Mouse (Mus musculus) midbrain, embryonic 12.5 days (tissue): Measurements from ENCODE around the gene Oas1c. TPM values are rescaled to one million over a fixed set of nuclear protein-coding genes. Genes with fewer than 3 reads are reported as not detected.
A peak's percentile ranks its signal among the peaks of the same experiment; 100 is the strongest.
"Not testable (repeated sequence)": the region's sequence is repeated elsewhere in the genome, so short reads cannot be mapped to it uniquely, and the experiment has no call there.

ENCODE experiments used
- ATAC-seq: fragments of 200-750 bp; cut with Nextera tagmentation; 2 replicates; pipeline ENCODE4 v1.8.0; 2017; ENCODE audit warnings: low read depth, moderate TSS enrichment, moderate library complexity; ENCODE audit not compliant: low FRiP score
- H3K27ac ChIP-seq: fragments of 300-500 bp; sonication (generic); replicated peaks from 2 replicates; pipeline ENCODE4 v1.5.1; 2016; ENCODE audit warnings: mild to moderate bottlenecking
- H3K27me3 ChIP-seq: fragments of 300-500 bp; sonication (generic); 2 replicates; pipeline ENCODE4 v1.6.1; 2016; ENCODE audit warnings: mild to moderate bottlenecking
- H3K36me3 ChIP-seq: fragments of 300-500 bp; sonication (generic); 2 replicates; pipeline ENCODE4 v1.6.1; 2016
- H3K4me1 ChIP-seq: fragments of 300-500 bp; sonication (generic); 2 replicates; pipeline ENCODE4 v1.6.1; 2016
- H3K4me2 ChIP-seq: fragments of 300-500 bp; sonication (generic); replicated peaks from 2 replicates; pipeline ENCODE4 v1.6.1; 2016; ENCODE audit warnings: mild to moderate bottlenecking, moderate library complexity
- H3K4me3 ChIP-seq: fragments of 300-500 bp; sonication (generic); 2 replicates; pipeline ENCODE4 v1.5.1; 2016; ENCODE audit warnings: mild to moderate bottlenecking
- H3K9ac ChIP-seq: fragments of 300-500 bp; sonication (generic); replicated peaks from 2 replicates; pipeline ENCODE4 v1.6.1; 2016; ENCODE audit warnings: mild to moderate bottlenecking, moderate library complexity
- H3K9me3 ChIP-seq: fragments of 300-500 bp; sonication (generic); 2 replicates; pipeline ENCODE4 v1.6.1; 2016; ENCODE audit warnings: mild to moderate bottlenecking
- WGBS: fragments of 180-500 bp; shearing (Covaris S2); methylation state at CpG from one replicate; pipeline ENCODE4 v1.1.7; 2016; 5-methylcytosine and 5-hydroxymethylcytosine counted together
- polyA plus RNA-seq: library from polyadenylated mRNA; unstranded; fragments of >200 nt; fragmentation: Nextera tagmentation; extraction: Ambion mirVana; gene quantifications from 2 replicates; pipeline ENCODE4 v1.2.1, GENCODE M21; 2016

Gene Oas1c
- polyA plus RNA-seq, 1 experiment from 2014 or later: 0.27 TPM

DNA sequence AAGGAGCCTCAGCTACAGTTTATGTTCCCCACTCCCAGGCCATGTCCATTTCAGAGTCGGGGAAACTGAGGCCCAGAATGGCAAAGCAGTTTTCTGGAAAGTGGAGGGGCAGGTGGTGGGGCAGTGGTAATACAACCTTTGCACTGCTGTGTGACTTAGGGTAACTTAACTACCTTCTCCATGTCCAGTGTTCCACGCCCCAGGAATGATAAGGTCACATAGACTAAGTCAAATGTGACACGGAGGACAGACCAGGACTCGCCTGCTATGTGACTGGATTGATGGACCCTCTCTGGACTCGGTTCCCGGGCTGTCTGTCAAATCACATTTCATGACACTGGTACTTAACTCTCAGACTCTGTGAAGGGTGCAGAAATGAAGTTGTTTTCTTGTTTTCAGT is 709 bp upstream of the Oas1c start:
- Histone ChIP-seq H3K27ac (no peak overlapping the region), H3K4me1 (peaks cover 11% of the 10 kb centered on the region; the same call in 1 of the 2 replicates), H3K27me3 (no peaks in the 10 kb centered on the region), H3K9me3 (no peaks in the 10 kb centered on the region), H3K4me2 (peak overlapping the region; percentile 44; the same call in 1 of the 2 replicates), H3K4me3 (peak overlapping the region; percentile 21; the same call in 1 of the 2 replicates), H3K36me3 (no peaks in the 10 kb centered on the region), H3K9ac (0 out of 2 replicates have a peak overlapping the region, but pooled peaks have one; percentile 32)
- 84% methylated on average over 6 of the region's 6 CpGs for WGBS
- no peak for ATAC-seq

DNA sequence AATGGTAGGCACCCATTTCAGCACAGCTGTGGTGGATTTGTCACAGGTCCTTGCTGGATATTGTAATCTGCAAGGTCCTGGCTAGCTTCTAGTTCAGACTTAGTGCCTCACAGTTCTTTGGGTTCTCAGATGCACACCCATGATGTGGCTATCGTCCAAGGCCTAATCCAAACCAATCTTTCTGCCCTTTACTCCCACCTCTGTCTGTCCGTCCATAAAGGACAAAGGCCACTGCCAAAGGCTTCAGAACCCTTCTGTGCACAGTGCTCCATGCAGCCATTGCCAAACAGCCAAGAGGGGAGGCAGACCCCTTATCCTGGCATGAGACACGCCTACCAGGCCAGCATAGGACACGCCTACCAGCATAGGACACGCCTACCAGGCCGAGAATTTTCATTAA is 3.1 kb downstream of the Oas1c start:
- no peak overlapping the region for H3K27ac ChIP-seq
- no peak for ATAC-seq
- no peak overlapping the region for H3K9ac ChIP-seq
- 47% methylated on average over 6 of the region's 6 CpGs for WGBS
- H3K4me2 ChIP-seq: no peak overlapping the region
- peaks cover 11% of the 10 kb centered on the region; the same call in 1 of the 2 replicates for H3K4me1 ChIP-seq
- no peak overlapping the region for H3K4me3 ChIP-seq
- no peaks in the 10 kb centered on the region for H3K9me3 ChIP-seq
- no peaks in the 10 kb centered on the region for H3K27me3 ChIP-seq
- H3K36me3 ChIP-seq: no peaks in the 10 kb centered on the region

DNA sequence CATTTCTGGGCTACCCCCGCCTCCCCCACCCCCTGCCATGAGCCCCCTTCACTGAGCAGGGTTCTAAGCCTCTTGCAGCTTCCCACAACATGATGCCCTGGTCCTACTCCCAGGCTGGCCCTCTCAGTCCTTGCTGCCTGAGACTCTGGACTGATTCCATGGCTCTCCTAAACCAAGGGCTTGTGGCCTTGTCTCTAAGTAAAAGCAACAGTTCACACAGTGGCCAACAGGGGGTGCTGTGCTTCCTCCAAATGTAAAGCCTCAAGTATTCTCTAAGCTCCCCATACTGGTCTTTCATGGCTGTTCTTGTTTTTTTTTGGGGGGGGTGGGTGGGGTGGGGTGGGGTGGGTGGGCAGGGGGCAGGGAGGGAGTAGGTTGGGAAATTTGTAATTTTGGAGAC is 5.9 kb downstream of the Oas1c start:
- H3K36me3 ChIP-seq: no peaks in the 10 kb centered on the region
- ATAC-seq: no peak
- no peak overlapping the region for H3K27ac ChIP-seq
- no peaks in the 10 kb centered on the region for H3K9me3 ChIP-seq
- 87% methylated on average over 1 of the region's 1 CpGs for WGBS
- no peaks in the 10 kb centered on the region for H3K4me1 ChIP-seq
- H3K4me3 ChIP-seq: no peak overlapping the region
- no peak overlapping the region for H3K9ac ChIP-seq
- no peaks in the 10 kb centered on the region for H3K27me3 ChIP-seq
- no peak overlapping the region for H3K4me2 ChIP-seq

DNA sequence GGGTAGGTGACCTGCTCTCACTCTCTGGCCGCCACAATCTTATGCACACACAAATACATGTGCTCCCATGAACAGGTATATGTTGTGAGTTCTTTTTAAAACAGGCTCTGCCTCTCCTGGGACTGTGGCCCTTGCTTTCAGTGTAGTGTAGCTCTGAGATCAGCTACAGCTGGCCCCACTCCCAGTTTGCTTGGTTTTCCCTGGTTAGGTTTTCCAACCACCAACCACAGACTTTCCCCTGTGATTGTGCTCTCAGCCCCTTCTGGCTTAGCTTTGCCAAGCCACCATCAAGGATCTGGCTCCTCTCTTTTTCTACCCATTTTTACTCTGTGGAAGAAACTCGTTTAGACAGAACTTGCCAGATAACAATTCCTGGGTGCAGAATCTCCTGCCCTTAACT is 8.7 kb downstream of the Oas1c start:
- no peak overlapping the region for H3K9ac ChIP-seq
- H3K36me3 ChIP-seq: no peaks in the 10 kb centered on the region
- H3K9me3 ChIP-seq: no peaks in the 10 kb centered on the region
- H3K4me3 ChIP-seq: no peak overlapping the region
- H3K27ac ChIP-seq: no peak overlapping the region
- ATAC-seq: no peak
- no peak overlapping the region for H3K4me2 ChIP-seq
- no peaks in the 10 kb centered on the region for H3K4me1 ChIP-seq
- H3K27me3 ChIP-seq: no peaks in the 10 kb centered on the region
- 70% methylated on average over 2 of the region's 2 CpGs for WGBS

DNA sequence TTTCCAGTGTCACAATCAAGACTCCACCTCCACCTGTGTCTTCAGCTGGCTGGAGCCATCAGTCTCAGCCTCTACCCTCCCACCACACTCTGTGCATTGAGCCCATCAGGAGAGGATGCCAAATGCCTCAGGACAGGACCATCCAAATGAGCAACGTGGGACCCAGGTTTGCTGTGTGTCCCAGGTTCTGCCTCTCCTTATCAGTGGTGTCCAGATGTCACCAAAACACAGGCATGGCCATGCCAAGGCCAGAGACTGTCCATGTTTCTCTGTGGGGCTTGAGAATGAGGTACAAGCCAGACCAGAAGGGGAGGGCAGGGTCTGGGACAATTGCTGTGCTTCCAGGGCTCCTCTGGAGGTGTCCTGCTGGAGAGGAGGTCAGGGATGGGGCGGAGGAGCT is 13.4 kb downstream of the Oas1c start:
- not testable (repeated sequence) for ATAC-seq, H3K4me1 ChIP-seq, H3K36me3 ChIP-seq, H3K4me3 ChIP-seq, H3K27ac ChIP-seq, H3K9me3 ChIP-seq, H3K4me2 ChIP-seq, H3K9ac ChIP-seq, H3K27me3 ChIP-seq
- 72% methylated on average over 2 of the region's 2 CpGs for WGBS

DNA sequence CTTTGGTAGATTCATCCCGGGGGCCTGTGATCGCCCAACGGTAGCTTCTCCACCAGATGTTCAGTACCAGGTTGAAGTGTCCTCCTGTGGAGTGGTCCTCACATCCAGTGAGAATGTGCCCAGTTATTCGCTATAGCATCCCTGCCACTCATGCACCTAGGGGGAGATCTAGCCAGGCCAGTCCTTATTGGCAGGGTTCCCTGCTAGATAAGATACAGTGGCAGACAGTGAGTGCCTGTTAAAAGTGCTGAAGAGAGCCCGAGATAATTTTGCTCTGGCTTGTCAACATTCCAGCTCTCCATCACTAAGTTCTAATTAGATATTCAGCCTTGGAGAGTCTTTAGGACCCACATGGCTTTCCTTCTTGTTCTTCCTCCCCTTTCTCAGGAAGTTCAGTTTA is 14.2 kb downstream of the Oas1c start:
- WGBS: 83% methylated on average over 5 of the region's 5 CpGs

DNA sequence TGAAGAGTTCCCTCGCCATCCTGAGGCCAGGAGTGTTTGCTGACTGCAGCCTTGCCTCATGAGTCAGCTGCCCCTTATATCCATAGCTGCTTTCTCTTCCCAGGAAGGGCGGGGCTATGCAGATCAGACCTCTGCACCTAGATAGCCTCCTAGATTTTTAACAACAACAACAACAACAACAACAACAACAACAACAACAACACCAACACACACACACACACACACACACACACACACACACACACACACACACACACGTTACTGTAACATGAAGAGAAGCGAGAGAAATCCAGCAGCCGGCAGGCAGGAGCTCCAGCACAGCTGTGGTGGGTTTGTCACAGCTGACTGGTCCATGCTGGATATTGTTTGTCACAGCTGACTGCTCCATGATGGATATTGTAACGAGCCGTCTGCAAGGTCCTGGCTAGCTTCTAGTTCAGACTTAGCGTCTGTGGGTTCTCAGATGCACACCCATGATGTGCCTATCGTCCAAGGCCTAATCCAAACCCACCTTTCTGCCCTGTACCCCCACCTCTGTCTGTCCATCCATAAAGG is 16.8 kb downstream of the Oas1c start, which contains the start of gene Oas1e:
Gene Oas1e, minus strand, starts transcription at position 51 of the 555 bp plus-strand sequence.
- H3K9me3 ChIP-seq, H3K4me2 ChIP-seq, H3K27me3 ChIP-seq, H3K36me3 ChIP-seq, H3K4me1 ChIP-seq, H3K27ac ChIP-seq, H3K4me3 ChIP-seq, ATAC-seq, H3K9ac ChIP-seq: not testable (repeated sequence)
- WGBS: 59% methylated on average over 9 of the region's 9 CpGs

More for the DNA sequence above, 14.2 kb downstream of the Oas1c start:
- not testable (repeated sequence) for ATAC-seq, H3K36me3 ChIP-seq, H3K27me3 ChIP-seq, H3K4me1 ChIP-seq, H3K27ac ChIP-seq, H3K9me3 ChIP-seq, H3K9ac ChIP-seq, H3K4me2 ChIP-seq, H3K4me3 ChIP-seq

DNA sequence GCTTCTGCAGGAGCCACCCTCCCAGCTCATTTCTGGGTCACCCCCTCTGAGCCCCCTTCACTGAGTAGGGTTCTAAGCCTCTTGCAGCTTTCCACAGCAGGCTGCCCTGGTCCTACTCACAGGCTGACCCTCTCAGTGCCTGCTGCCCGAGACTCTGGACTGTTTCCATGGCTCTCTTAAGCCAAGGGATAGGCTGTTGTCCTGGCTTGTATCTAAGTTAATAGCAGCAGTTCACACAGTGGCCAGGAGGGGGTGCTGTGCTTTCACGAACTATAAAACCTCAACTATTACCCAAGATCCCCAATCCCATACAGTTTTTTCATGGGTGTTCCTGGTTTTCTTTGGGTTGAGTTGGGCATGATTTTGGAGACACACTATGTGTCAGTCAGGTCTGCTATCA is 19.3 kb downstream of the Oas1c start:
- H3K36me3 ChIP-seq: no peaks in the 10 kb centered on the region
- H3K4me3 ChIP-seq: no peak overlapping the region
- no peak for ATAC-seq
- H3K4me2 ChIP-seq: no peak overlapping the region
- H3K9me3 ChIP-seq: no peaks in the 10 kb centered on the region
- H3K4me1 ChIP-seq: no peaks in the 10 kb centered on the region
- H3K27ac ChIP-seq: no peak overlapping the region
- no peak overlapping the region for H3K9ac ChIP-seq
- WGBS: 14% methylated on average over 2 of the region's 2 CpGs
- H3K27me3 ChIP-seq: no peaks in the 10 kb centered on the region

DNA sequence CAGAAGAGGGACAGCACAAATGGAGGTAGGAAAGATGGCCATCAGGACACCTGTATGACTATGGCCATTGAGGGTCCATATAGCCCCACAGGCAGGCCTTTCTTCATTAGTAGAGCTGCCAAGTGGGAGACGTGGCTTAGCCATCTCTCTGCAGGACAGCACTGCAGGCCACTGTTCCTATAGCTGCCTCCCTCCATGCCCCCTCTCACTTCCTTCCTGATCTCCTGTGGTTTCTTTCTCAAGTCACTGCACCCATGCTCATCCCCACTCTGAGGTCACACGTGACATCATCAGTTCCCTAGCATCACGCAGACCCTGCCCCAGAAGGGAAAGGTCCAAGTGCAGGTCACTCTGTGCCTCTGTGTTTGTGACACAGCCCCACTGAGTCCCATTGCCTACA is 25.3 kb downstream of the Oas1c start:
- no peak for ATAC-seq
- no peak overlapping the region for H3K4me2 ChIP-seq

DNA sequence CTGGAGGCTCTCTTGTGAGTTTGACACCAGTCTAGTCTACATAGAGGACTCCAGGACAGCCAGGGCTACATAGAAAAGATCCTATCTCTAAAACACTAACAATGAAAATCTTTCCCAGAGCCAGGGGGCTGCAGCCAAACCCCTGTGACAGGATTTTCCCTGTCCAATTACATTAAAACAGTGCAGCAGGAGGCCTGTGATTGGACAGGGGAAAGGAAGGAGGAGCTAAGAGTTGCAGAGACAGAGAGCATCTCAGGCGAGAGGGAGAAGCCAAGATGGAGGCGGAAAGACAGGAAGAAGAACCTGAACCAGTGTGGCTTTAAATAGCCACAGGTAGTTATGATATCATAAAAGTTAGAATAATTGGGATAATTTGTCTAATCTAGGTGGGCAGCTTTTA is 29.9 kb downstream of the Oas1c start:
- 78% methylated on average over 2 of the region's 2 CpGs for WGBS
- no peak overlapping the region for H3K27ac ChIP-seq
- H3K4me1 ChIP-seq: no peaks in the 10 kb centered on the region
- no peaks in the 10 kb centered on the region for H3K9me3 ChIP-seq
- H3K9ac ChIP-seq: no peak overlapping the region
- no peak overlapping the region for H3K4me2 ChIP-seq
- H3K36me3 ChIP-seq: no peaks in the 10 kb centered on the region
- ATAC-seq: no peak
- no peaks in the 10 kb centered on the region for H3K27me3 ChIP-seq
- H3K4me3 ChIP-seq: no peak overlapping the region

More for the DNA sequence above, 25.3 kb downstream of the Oas1c start:
- no peaks in the 10 kb centered on the region for H3K27me3 ChIP-seq
- H3K9ac ChIP-seq: no peak overlapping the region
- 76% methylated on average over 3 of the region's 3 CpGs for WGBS
- H3K4me1 ChIP-seq: no peaks in the 10 kb centered on the region
- H3K9me3 ChIP-seq: no peaks in the 10 kb centered on the region
- H3K4me3 ChIP-seq: no peak overlapping the region
- no peak overlapping the region for H3K27ac ChIP-seq
- H3K36me3 ChIP-seq: no peaks in the 10 kb centered on the region

DNA sequence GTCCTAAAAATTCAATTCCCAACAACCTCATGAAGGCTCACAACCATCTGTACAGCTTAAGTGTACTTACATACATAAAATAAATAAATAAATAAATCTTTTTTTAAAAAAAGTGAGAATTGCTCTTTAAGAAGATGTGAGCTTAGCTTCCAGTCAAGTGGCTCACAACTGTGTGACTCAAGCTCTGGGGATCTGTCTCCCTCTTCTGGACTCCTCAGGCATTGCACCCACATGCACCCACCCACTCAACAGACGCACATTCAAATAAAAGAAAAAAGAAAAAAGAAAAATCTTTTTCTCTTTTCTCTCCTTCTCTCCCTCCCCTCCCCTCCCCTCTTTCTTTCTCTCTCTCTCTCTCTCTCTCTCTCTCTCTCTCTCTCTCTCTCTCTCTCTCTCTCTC is 30.7 kb downstream of the Oas1c start:
- no peaks in the 10 kb centered on the region for H3K36me3 ChIP-seq
- ATAC-seq: no peak
- H3K4me2 ChIP-seq: no peak overlapping the region
- no peaks in the 10 kb centered on the region for H3K4me1 ChIP-seq
- no peaks in the 10 kb centered on the region for H3K9me3 ChIP-seq
- H3K27me3 ChIP-seq: no peaks in the 10 kb centered on the region
- no peak overlapping the region for H3K9ac ChIP-seq
- 100% methylated on average over 1 of the region's 1 CpGs for WGBS
- no peak overlapping the region for H3K27ac ChIP-seq
- H3K4me3 ChIP-seq: no peak overlapping the region

DNA sequence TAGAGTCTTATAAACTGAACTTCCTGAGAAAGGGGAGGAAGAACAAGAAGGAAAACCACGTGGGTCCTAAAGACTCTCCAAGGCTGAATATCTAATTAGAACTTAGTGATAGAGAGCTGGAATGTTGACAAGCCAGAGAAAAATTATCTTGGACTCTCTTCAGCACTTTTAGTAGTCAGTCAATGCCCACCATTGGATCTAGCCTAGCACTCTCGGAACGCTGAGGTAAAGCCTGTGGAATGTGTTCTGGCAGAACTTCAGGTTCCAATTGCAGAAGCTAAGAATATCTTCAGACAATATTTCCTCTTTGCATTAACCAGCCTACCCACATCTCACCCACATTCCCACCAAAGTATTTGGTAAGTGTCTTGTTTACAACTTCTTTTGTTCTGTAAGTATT is 32.4 kb downstream of the Oas1c start:
- H3K27me3 ChIP-seq: no peaks in the 10 kb centered on the region
- no peaks in the 10 kb centered on the region for H3K36me3 ChIP-seq
- no peak overlapping the region for H3K27ac ChIP-seq
- ATAC-seq: no peak
- WGBS: 63% methylated on average over 3 of the region's 3 CpGs
- H3K4me2 ChIP-seq: no peak overlapping the region
- no peaks in the 10 kb centered on the region for H3K9me3 ChIP-seq
- no peaks in the 10 kb centered on the region for H3K4me1 ChIP-seq
- H3K4me3 ChIP-seq: no peak overlapping the region
- no peak overlapping the region for H3K9ac ChIP-seq

DNA sequence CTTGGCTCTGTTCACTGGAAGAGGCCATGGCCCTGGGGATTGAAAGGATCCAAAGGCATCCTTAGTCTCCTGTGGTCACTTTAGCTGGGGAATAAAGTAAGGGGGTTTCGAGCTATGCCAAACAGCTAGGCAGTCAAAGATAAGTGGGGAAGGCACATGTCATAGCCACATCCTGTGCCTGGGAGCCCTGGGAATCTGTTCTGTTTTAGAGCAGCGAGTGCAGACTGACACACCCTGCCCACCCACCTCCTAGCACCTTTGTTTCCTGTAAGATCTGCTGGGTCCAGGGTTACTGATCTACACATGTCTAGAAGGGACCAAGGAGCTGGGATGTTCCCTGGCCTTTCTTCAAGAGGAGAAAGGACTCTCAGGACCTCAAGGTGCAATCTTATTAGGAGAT is 33.4 kb downstream of the Oas1c start:
- H3K27me3 ChIP-seq: no peaks in the 10 kb centered on the region
- no peaks in the 10 kb centered on the region for H3K9me3 ChIP-seq
- 75% methylated on average over 2 of the region's 2 CpGs for WGBS
- H3K4me1 ChIP-seq: no peaks in the 10 kb centered on the region
- no peak for ATAC-seq
- H3K4me2 ChIP-seq: no peak overlapping the region
- H3K27ac ChIP-seq: no peak overlapping the region
- no peaks in the 10 kb centered on the region for H3K36me3 ChIP-seq
- H3K4me3 ChIP-seq: no peak overlapping the region
- no peak overlapping the region for H3K9ac ChIP-seq
